Mouse (Mus musculus) left cerebral cortex, postnatal 14 days (tissue): ENCODE measurements around the gene Grrp1. TPM values are rescaled to one million over a fixed set of nuclear protein-coding genes. Genes with fewer than 3 reads are reported as not detected.

Experiments
- DNase-seq, 2 experiments: peaks; one replicate each; pipeline ENCODE4 v3.0.0; 2021 to 2022; ENCODE audit warnings: low spot score in 2 of 2, mixed read lengths in 1 of 2
- intact Hi-C: fragments of 180-260 bp; cut with DNase I; formaldehyde crosslinking; loops from one replicate; pipeline ENCODE4 v1.15.1; 2025
- total RNA-seq, 2 experiments: library from RNA; stranded (reverse); gene quantifications; 2 replicates each; pipeline ENCODE4 v1.2.3; 2021

Gene Grrp1
- total RNA-seq, 2 experiments from 2014 or later: 3.8 to 4.3 TPM

- DNase-seq: no peak
- intact Hi-C loops: loop anchor here (5.0 kb wide), 1 partner anchor 106 kb away; no protein-coding TSS in a partner anchor
These were observed 3.0 kb downstream of the Grrp1 start for GRCm38 (mm10) chr4:134250930-134251240.

GRCm38 (mm10) chr4:134250116-134250929, 3.6 kb downstream of the Grrp1 start:
- intact Hi-C loops: loop anchor here (5.0 kb wide), 1 partner anchor 107 kb away; no protein-coding TSS in a partner anchor

GRCm38 (mm10) chr4:134249651-134250050, 4.3 kb downstream of the Grrp1 start:
- intact Hi-C loops: loop anchor here (2.0 to 5.0 kb wide), 3 partner anchors 39 to 108 kb away; partner anchors contain the start of gene Cep85
- peak; percentile 41 to 75 for DNase-seq

More at GRCm38 (mm10) chr4:134250116-134250929, 3.6 kb downstream of the Grrp1 start:
- no peak for DNase-seq

GRCm38 (mm10) chr4:134246719-134247258, 7.1 kb downstream of the Grrp1 start, which contains the start of gene Gm30191:
Gene Gm30191 (plus strand): TSS chr4:134246935.
- intact Hi-C loops: loop anchor here (5.0 kb wide), 1 partner anchor 59 kb away; the partner anchor contains the start of gene Cep85
- DNase-seq: no peak

GRCm38 (mm10) chr4:134246256-134246655, 7.7 kb downstream of the Grrp1 start:
- intact Hi-C loops: loop anchor here (5.0 kb wide), 1 partner anchor 59 kb away; the partner anchor contains the start of gene Cep85

GRCm38 (mm10) chr4:134245148-134245843, 8.6 kb downstream of the Grrp1 start, which contains the start of gene Zfp593:
Gene Zfp593 (minus strand): TSS chr4:134245592.
- peak; percentile 96 for DNase-seq
- intact Hi-C loops: loop anchor here (5.0 kb wide), 1 partner anchor 58 kb away; the partner anchor contains the start of gene Cep85

More at GRCm38 (mm10) chr4:134246256-134246655, 7.7 kb downstream of the Grrp1 start:
- no peak for DNase-seq

- no peak for DNase-seq
- intact Hi-C loops: no loop called here
These were observed 10.2 kb downstream of the Grrp1 start, which contains the start of gene E130218I03Rik for GRCm38 (mm10) chr4:134243516-134244250. Gene E130218I03Rik (plus strand): TSS chr4:134243662.

- intact Hi-C loops: no loop called here
- DNase-seq: peak in 1 of 2 experiments; percentile 11
These were observed 15.2 kb downstream of the Grrp1 start for GRCm38 (mm10) chr4:134238686-134239085.

GRCm38 (mm10) chr4:134238279-134238651, 15.6 kb downstream of the Grrp1 start, which contains the start of gene Cnksr1:
Gene Cnksr1 (minus strand): TSS chr4:134238399.
- intact Hi-C loops: no loop called here
- DNase-seq: peak; percentile 28 to 37

- no peak for DNase-seq
- intact Hi-C loops: no loop called here
These were observed 16.2 kb downstream of the Grrp1 start for GRCm38 (mm10) chr4:134237582-134238278.

- DNase-seq: no peak
- intact Hi-C loops: no loop called here
These were observed 19.0 kb downstream of the Grrp1 start for GRCm38 (mm10) chr4:134234876-134235275.

- DNase-seq: no peak
- intact Hi-C loops: no loop called here
These were observed 23.5 kb downstream of the Grrp1 start for GRCm38 (mm10) chr4:134230431-134230830.

GRCm38 (mm10) chr4:134227194-134227593, 26.7 kb downstream of the Grrp1 start, which contains the start of gene Catsper4:
Gene Catsper4 (minus strand): TSS chr4:134227383.
- peak in 1 of 2 experiments; percentile 20 for DNase-seq
- intact Hi-C loops: no loop called here

GRCm38 (mm10) chr4:134222793-134223600, 30.9 kb downstream of the Grrp1 start:
- DNase-seq: no peak
- intact Hi-C loops: no loop called here

GRCm38 (mm10) chr4:134206488-134207053, 47.3 kb downstream of the Grrp1 start:
- no peak for DNase-seq
- intact Hi-C loops: no loop called here

- DNase-seq: no peak
- intact Hi-C loops: no loop called here
These were observed 50.5 kb downstream of the Grrp1 start for GRCm38 (mm10) chr4:134203340-134203896.

GRCm38 (mm10) chr4:134202904-134203303, 51.0 kb downstream of the Grrp1 start, which contains the start of gene Gm7534:
Gene Gm7534 (minus strand): TSS chr4:134203004.
- DNase-seq: no peak
- intact Hi-C loops: no loop called here
